Mouse (Mus musculus): ENCODE measurements around the gene Tenm4.

The Tenm4 gene

DNA sequence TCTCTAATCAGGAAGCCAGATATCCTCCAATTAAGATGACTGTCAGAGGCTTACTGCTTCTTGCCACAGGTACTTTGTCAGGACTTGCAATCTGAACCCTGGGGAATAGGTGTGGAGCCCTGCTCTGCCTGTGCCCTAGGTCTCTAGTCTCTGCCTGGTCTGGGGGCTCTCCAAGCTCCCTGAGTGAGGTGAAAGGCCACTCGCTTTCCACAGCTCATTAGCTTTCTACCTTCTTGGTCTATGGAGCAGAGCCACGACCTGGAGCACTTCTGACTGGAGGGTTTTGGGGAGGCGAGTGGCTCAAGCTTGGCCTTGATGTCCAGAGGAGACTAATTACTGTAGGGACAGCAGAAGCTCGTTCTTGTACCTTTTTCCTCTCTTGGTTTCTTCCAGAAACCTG lies 617.1 kb downstream of the Tenm4 start:
- no peak for DNase-seq

DNA sequence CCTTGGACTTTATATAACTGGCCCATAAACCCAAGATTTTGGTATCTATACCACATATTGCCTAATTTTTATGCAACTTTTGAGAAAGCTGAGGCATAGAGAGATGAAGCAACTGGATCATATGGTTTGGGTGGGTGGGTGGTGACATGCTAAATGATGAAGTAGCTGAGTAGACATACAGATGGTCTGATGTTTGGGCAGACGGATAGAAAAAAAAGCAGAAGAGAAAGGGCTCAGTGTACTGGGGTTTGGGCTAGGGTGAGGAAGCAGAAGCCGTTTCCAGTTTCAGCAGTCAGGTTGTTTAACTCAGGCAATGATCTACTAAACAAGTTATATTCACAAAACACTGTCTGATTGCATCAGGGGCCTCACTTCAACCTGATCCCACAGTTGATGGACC lies 619.3 kb downstream of the Tenm4 start:
- no peak for DNase-seq

DNA sequence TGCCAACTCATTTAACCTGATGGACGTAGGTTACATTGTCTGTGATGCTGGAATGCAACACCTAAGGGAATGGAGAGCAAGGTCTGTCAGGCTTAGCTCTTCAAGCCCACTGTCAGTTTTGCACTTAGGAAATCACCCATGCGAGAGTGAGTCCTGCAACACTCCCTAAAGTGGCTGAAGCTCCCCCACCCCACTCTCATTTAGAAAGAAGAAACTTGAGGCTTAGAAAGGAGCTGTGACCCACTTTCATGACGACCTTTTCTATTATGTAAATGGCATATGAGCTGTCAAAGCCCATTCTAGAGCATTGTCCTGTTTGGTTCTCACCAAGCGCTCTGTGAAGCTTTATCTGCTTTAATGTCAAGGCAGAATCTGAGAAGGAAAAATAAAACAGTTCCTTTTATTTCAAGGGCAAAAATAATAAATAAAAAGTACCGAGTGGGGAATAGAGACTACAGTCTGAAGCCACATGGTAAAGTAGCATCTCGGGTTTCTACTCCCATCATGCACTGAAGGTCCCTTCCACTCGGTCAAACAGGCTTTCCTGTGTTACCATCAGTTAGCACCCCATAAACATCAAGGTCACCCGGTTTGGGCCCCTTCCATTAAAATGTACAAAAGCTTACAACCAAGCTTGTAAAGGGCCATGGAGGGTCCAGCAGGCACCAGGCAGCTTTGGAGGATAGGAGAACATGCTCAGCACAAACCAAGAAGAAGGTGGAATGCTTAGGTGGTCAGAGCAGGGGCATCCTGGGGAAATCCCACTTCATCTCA lies 621.6 kb downstream of the Tenm4 start:
- DNase-seq = peak; percentile 79

DNA sequence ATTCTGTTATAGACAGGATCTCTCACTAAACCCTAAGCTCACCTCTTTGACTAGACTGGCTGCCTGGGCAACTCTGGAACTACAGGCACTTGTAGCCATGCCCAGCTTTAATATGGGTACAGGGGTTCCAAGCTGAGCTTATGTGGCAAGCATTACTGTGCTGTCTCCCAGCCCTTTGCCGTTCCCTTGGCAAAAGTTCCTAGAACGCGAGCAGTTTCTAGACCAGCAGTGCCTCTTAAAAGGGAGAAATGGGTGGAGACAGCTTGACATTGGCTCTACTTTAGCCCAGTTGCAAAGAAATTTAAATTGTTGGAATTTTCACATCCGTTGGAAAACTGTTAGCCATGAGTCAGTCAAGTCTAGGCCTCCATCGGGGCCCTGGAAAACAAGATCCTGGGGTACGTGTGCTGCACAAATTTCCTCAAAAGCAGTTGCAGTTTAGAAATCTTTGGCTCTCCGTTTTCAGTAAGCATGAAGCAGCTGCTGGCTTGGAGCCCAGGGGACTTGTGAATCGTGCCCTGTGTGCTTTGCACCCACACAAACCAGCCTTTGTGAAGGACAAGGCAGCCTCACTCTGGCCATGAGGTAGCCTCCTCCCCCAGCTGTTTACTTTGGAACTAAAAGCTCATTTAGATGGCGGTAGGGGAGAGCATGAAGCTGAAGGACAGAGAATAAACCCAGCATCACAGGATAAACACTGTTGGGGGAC lies 625.1 kb downstream of the Tenm4 start:
- peak; percentile 94 for DNase-seq

DNA sequence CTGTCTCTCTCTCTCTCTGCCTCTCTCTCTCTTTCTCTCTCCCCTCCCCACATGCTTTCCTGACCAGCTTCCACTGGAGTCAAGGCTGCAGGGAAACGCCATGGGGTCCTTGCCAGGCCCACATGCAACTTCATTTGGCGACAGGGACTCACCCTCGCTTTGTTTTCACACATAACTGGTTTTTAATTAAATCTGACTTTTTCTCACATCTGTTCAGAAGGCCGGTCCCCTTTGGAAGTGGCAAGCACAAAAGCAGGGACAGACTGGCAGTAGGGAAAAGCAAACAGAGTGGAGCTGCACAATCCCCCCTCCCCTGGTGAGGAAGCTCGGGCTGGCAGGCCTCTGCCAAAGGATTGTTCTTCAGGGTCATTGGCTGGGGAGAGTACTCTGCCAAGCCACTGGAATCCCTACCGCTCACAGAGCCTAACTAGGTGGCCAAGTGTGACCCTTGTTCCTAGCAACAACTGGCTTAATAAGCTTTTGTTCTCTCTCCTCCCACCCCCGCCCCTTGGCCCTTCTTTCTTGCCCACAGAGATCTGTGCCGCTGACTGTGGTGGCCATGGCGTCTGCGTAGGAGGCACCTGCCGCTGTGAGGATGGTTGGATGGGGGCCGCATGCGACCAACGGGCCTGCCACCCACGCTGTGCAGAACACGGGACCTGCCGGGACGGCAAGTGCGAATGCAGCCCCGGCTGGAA lies 625.9 kb downstream of the Tenm4 start:
- peak; percentile 96 for DNase-seq

DNA sequence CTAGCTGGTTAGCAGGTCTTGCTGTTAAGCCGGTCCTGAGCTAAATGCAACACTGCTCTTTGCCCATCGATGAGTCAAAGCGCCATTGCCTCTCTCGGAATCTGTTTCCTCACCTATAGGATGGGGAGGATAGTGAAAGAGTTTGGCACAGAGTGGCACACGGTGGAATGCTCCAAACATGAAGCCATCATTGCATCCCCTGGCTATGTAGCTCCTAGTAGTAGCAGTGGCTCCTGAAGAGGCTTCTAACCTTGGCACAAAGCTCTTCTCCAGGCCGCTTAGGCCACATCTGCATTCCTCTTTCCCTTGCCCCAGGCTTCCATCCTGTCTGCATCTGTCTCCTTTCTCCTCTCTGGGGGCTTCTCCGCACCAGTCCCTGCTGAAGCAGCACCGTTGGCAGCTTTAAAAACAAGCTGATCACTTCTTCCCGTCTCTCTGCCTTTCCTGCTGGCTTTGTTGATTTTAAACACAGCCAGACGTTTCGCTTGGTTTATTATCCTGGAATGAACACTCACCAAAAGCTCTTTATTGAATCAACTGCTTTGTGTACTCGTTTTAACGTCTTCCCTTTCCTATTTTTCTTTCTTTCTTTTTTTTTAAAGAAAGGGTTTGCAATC lies 626.8 kb downstream of the Tenm4 start:
- peak; percentile 36 for DNase-seq

DNA sequence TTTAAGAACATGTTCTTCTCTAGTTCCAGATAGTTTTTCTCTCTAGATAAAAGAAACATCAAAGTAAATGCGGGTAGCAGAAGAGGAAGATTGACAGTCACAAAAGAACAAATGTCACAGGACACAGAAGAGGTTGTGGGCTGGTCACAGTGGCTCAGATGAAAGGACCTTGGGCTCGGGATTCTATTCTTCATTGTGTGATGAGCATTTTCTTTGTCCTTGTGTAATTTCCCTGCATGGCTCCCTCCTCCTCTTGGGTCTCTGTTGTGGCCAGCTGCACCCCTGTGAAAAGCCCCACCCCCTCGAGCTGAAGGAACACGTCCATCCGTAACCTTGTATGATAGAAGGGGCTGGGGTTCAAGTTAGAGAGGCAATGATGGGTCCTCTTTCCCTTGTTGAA lies 628.8 kb downstream of the Tenm4 start:
- peak; percentile 81 for DNase-seq

DNA sequence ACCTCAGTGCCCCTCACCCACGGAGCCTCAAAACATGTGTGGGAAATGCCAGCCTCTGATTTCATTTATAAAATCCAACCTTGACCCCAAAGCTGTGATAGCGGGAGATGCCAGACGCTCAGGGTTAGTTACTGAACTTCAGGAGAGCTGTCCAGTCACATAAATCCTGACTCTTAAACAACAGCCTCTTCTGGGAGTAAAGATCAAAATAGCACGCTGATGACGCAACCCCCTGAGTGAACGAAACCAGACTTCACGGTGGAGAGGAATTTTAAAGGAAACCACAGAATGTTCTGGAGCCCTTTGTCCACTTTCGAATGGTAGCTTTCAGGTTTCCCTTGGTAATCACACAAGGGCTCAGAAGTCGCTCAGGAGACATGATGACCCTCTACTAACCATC lies 630.3 kb downstream of the Tenm4 start:
- no peak for DNase-seq

DNA sequence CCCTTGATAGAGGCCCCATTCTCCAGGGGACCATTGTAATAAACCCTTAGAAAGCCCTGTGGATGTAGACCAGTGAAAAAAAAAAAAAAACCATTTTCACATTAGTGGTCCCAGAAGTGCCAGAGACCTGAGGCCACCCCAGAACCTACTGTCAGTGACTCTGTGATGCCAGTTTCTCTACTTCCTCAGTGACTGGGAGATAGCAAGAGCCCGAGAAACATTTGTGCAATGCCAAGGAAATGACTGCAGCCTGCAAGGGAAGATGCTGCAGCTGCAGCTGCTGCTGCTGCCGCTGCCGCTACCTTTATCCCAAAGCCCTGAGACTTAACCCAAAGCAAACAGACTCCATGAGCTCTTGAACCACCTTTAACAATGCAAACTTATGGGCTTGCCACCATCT lies 631.2 kb downstream of the Tenm4 start:
- DNase-seq = no peak

DNA sequence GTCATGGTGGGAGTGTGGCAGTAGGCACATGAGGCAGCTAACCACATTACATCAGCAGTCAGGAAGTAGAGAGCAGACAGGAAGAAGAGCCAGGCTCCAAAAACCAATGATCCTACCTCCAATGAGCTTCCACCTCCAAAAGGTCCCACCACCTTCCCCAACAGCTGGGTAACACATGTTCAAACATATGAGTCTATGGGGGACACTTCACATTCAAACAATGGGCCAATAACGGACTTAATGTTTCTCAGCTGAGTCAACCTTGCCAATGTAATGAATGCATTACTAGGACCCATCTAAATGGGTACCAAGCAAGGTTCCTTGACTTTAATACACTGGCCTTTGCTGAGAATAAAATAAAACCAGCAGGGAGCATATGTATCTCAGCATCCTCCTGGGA lies 635.5 kb downstream of the Tenm4 start:
- DNase-seq = no peak

DNA sequence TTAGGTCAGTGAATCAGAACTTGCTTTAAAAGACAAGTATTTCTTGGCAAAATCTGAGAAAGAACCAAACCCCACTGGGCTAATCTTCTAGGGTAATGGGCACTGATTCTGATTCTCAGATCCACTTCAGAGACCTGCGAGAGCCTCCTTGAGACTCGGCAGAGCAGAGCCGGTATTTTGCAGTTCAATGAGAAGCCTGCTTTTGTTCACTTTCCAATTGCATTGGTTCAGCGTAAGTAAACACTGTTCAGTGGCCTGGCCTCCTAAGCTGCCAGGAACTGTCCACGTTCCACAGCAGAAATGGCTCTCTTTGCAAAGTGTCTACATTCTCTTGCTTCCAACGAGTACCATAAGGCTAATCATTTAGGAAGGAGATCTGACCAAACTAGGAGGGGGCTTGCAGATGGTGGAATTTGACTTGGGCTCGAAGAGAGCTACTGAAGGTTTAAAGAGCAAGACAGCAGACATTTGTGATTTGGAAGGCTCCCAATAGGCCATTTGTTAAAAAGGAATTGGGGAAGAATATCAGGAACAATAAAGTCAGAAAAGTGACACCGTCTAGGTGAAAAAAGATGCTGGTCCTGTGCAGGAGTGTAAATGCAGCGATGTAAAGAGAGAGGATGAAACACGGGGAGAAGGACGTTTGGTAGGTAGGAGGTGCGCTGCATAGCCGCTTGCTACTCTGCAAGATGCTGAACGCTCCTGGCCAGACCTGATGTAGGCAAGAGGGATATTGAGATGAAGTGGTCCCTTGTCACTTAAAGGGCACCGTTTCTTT lies 636.4 kb downstream of the Tenm4 start:
- no peak for DNase-seq

DNA sequence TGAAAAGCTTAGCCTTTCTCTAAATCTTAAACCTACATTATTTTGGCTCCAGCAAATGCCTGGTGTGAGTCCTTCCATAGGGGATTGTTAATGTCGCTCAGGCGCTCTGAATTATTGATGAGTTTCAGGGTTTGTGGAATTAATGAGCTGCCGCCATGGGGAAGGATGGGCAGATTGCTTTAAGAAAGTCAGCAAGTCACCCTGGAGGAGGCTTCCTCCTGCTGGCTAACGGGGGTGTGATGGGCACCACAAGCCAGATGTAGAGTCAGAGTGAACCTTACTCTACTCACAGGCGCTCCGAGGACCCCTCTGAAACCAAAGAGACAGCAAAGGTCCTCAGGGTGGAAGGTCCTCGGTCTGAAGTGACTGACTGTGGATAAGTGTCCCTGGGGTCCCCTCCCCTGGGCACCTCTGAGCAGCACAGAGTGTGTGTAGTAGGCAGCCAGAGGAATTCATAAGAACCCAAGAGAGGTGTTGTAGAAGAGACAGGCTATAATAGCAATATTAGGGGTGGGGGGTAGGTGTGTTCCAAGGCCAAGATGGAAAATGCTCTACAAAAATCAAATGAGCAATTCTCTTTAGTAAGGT lies 637.1 kb downstream of the Tenm4 start:
- DNase-seq = no peak

DNA sequence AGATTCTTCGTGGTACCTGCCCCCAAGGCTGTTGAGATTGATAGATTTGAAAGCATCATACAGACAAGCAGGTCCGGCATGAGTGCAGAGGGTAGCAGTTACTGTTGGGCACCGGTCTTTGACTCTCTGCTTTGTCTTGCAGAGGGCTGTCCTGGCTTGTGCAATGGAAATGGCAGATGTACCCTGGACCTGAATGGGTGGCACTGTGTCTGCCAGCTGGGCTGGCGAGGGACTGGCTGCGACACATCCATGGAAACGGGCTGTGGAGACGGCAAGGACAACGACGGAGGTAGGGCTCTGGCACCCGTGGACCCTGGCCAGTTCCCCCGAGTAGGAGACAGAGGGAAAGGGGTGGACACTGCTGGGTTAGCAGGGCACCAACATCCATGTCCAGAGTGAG lies 640.6 kb downstream of the Tenm4 start:
- DNase-seq = no peak

DNA sequence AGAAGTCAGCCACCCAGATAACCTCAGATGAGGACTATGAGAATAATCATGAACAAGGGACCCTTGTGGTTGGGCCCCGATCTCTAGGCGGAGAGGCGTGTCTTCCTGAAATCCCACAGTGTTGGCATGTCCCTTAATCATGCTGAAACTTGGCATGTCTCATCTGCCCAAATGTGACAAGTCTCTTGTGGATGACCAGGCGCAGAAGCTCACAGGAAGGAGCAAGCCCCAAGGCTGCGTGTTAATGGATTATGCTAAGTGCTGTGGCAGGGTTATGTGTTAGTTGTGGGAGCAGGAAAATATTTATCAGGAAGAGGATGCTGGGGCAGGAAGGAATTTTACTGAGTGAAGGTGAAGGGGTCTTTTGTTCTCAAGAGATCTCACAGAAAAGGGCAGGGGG lies 642.0 kb downstream of the Tenm4 start:
- DNase-seq = no peak

DNA sequence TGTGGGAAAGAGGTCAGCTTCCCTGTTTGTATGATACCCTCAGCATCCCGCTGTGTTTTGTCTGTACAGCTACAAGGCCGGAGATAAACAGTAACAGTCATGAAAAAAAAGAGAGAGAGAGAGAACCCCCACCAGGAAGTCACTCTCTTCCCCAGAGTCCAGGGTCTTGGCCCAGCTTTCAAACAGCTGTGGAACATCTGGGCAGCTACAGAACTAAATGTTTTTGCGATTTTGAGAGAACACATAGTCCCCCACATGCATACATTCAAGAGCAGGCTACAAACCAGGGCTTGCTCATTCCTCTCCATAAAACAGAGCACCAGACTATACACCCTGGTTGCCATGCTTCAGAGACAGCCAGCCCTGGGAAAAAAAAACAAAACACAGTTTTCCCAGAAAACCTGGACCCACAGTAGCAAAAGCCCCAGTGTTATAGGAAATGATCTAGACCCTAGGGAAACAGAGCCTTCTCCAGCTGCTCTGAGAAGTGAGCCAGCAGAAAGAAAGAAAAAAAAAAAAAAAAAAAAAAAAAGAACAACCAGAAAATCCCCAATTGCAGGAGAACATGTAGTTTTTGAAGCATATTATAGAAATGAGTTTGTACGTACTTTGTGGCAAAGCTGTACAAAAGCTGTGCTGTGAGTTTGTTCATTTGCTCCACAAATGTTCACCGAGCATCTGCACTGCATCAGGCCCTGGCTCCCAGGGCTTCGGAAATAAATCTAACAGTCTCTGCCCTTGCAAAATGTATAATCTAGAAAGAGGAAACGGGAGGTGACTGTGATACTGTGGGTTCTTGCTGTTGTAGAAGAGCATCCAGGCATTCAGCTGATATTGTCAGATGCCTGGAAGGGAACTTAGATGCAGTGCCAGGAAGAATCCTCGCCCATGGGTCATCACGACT lies 642.7 kb downstream of the Tenm4 start:
- no peak for DNase-seq

DNA sequence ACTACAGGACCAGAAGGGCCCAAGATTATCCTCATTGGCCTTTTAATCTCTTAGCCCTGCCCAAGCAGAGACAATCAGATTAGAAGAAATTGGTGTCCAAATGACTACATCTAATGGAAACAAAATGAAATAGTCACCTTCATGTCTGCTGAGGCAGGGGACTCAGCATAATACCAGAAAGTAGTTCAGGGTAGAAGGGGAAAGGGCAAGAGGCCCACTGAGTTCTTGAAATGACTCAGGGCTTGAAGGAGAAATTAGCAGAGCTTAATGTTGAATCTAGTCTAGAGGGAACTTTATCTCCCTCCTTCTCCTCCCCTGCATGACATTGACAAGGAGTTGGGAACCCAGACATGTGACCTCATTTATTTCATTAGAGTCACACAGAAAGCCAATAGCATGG lies 643.5 kb downstream of the Tenm4 start:
- no peak for DNase-seq

DNA sequence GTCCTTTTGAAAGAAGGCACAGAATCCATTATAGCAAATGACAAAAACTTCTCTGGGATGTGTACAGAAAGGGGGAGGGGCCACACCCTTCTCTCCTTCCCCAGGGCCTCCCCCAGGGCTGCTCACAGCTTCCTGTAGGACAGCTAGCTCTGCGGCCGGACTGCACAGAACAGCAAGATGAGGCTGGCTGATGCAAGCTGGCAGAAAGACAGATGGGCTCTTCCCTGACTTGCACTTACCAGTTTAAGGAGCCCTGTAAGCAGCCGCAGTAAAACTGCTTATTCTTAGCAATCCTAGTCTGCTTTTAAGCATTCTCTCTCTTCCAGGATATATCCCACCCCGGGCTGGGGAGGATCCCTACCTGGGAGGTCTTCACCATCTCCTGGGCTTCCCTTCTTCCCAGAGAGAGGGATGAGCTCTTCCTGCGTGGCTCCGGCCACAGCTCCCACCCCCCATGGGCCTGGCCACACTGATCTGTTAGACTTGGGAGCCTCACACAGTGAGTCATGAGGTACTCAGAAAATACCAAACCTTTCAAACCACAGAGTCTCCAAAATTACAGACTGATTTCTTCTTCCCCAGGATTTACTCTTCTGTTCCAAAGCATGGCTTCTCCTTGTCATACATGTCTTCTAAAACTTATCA lies 646.1 kb downstream of the Tenm4 start:
- no peak for DNase-seq

DNA sequence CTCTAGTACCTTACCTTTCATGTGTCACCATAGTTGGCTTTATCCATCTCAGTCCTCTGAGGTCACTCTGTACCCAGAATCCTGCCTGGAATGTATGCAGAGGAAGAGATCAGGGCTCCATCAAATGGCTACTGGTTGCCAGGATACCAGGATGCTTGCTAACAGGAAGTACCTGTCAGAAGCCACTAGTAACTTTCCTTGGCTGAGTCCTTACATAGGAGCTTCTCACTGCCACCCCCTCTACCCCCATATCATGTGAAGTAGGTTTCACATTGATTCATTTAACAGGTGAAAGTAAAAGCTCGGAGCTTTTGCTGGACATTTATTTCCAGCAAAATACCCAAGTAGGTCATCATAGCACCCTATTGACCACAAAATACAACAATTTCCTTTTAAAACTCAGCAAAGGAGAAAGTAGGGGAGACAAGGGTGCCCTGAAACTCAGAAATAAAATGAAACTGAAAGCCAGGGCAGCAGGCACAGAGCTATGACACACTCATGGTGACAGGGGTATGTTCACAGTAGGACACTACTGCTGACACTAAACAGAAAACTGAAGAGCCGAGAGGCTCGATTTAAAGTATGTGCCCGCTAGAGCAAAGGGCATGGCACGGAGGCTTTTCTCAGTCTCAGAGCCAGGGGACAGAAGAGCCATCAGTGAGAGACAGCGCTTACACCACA lies 647.3 kb downstream of the Tenm4 start:
- no peak for DNase-seq

DNA sequence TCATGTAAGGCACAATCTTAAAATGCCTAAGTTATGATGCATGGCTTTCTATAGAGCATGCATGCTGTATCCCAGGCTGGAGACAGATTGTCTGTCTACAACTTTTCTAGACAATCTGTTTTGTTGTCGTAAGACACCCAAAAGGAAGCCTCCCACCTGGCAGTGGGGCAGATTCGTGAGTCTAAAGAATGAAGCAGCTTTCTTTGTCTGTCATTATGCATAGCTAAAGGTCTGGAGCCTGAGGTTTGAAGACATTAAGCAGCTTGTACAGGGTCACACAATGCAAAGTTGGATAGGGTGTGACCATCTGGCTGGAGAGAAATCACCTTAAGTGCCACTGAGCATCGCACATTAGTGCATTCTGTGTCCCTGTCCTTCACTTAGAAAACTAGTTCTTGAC lies 648.5 kb downstream of the Tenm4 start:
- no peak for DNase-seq

DNA sequence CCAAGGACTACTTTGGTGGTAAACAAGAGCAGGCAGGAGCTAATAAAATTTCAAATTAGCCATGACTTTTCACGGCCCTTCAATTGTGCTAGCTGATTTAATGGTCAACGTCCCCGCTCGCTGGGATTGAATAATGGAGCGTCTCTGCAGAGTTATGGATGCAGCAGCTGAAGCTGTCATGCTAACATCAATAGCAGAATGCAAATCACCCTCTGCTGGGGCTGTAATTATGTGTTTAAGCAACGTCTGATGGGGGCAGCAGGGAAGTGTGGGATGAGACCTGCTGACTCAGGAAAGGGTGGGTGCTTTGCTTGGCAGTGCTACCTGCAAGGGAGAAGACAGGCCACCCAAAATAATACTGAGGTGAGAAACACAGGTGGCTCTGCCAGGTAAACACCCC lies 649.3 kb downstream of the Tenm4 start:
- DNase-seq = no peak

Data from retina, postnatal 1 day (tissue).